Mouse (Mus musculus): ENCODE measurements around the gene Aste1. TPM values are rescaled to one million over a fixed set of nuclear protein-coding genes. Genes with fewer than 3 reads are reported as not detected.

Gene Aste1
- total RNA-seq, 2 experiments from 2014 or later, result 7.8 to 15.8 TPM

Other genes with a start within 250 kb of the Aste1 start
- 0.11 TPM in 1 of 2 replicates, not detected in the other for gene Nek11, start 132 bp downstream of the Aste1 start, total RNA-seq (2015)
- gene Nek11, start 132 bp downstream of the Aste1 start, total RNA-seq (2017), result not detected in 2 replicates
- gene Atp2c1, start 131.9 kb downstream of the Aste1 start, total RNA-seq (2015), result 65.5 and 71.0 TPM in 2 replicates
- 159 and 166 TPM in 2 replicates for gene Atp2c1, start 131.9 kb downstream of the Aste1 start, total RNA-seq (2017)
- 21.7 and 22.1 TPM in 2 replicates for gene Pik3r4, start 247.6 kb downstream of the Aste1 start, total RNA-seq (2015)
- gene Pik3r4, start 247.6 kb downstream of the Aste1 start, total RNA-seq (2017), result 13.4 and 21.7 TPM in 2 replicates

All from megakaryocyte, adult 5-6 weeks (primary cell).